Mouse (Mus musculus) lung, embryonic 16.5 days (tissue): ENCODE data around the gene Foxp3. TPM values are rescaled to one million over a fixed set of nuclear protein-coding genes. Genes with fewer than 3 reads are reported as not detected.

ENCODE experiments used
- ATAC-seq: fragments of 200-750 bp; cut with Nextera tagmentation; 2 replicates; pipeline ENCODE4 v1.8.0; 2017; ENCODE audit warnings: low read depth, mild to moderate bottlenecking, moderate library complexity
- H3K27ac ChIP-seq: fragments of 300-500 bp; sonication (generic); 2 replicates; pipeline ENCODE4 v1.5.1; 2014; ENCODE audit warnings: mild to moderate bottlenecking, control low read depth, low read length
- H3K27me3 ChIP-seq: fragments of 300-500 bp; sonication (generic); 2 replicates; pipeline ENCODE4 v1.6.1; 2014; ENCODE audit warnings: low read depth, low read length, mixed read lengths; ENCODE audit not compliant: control insufficient read depth, insufficient read depth
- H3K36me3 ChIP-seq: fragments of 300-500 bp; sonication (generic); 2 replicates; pipeline ENCODE4 v1.6.1; 2014; ENCODE audit warnings: low read length; ENCODE audit not compliant: control insufficient read depth, insufficient read depth
- H3K4me1 ChIP-seq: fragments of 300-500 bp; sonication (generic); replicated peaks from 2 replicates; pipeline ENCODE4 v1.6.1; 2014; ENCODE audit warnings: low read length, mixed read lengths; ENCODE audit not compliant: control insufficient read depth, insufficient read depth
- H3K4me2 ChIP-seq: fragments of 300-500 bp; sonication (generic); 2 replicates; pipeline ENCODE4 v1.6.1; 2014; ENCODE audit warnings: low read depth, low read length, control low read depth
- H3K4me3 ChIP-seq: fragments of 300-500 bp; sonication (generic); 2 replicates; pipeline ENCODE4 v1.5.1; 2014; ENCODE audit warnings: mild to moderate bottlenecking, low read length, control low read depth
- H3K9ac ChIP-seq: fragments of 300-500 bp; sonication (generic); 2 replicates; pipeline ENCODE4 v1.6.1; 2014; ENCODE audit warnings: low read length, control low read depth
- H3K9me3 ChIP-seq: fragments of 300-500 bp; sonication (generic); 2 replicates; pipeline ENCODE4 v1.6.1; 2016; ENCODE audit warnings: low read length; ENCODE audit not compliant: control insufficient read depth
- WGBS: fragments of 180-500 bp; shearing (Covaris S2); extraction: QIAGEN DNeasy Blood & Tissue Kit; methylation state at CpG from one replicate; pipeline ENCODE4 v1.1.7; 2014; 5-methylcytosine and 5-hydroxymethylcytosine counted together
- polyA plus RNA-seq: library from polyadenylated mRNA; unstranded; fragments of >200 nt; fragmentation: Nextera tagmentation; extraction: Ambion mirVana; gene quantifications from 2 replicates; pipeline ENCODE4 v1.2.1, GENCODE M21; 2015

Gene Foxp3
- polyA plus RNA-seq, 1 experiment from 2014 or later = 0.11 TPM

- Histone ChIP-seq H3K36me3 (no peaks in the 10 kb centered on the region), H3K27me3 (no peaks in the 10 kb centered on the region)
- no peak for ATAC-seq
Observed at GRCm38 (mm10) chrX:7606783-7607182, 33.3 kb downstream of the Foxp3 start, which contains the start of gene Cacna1f. Gene Cacna1f, plus strand, starts transcription at chrX:7607083.

GRCm38 (mm10) chrX:7610035-7610434 is 36.6 kb downstream of the Foxp3 start:
- no peak for ATAC-seq
- Histone ChIP-seq H3K9ac (peak overlapping the region; percentile 39; the same call in 1 of the 2 replicates), H3K9me3 (no peaks in the 10 kb centered on the region), H3K4me1 (no peaks in the 10 kb centered on the region), H3K27ac (no peak overlapping the region), H3K36me3 (no peaks in the 10 kb centered on the region), H3K4me3 (peak overlapping the region; percentile 43), H3K4me2 (peak overlapping the region; percentile 60), H3K27me3 (no peaks in the 10 kb centered on the region)
- 25% methylated on average over 21 of the region's 21 CpGs for WGBS

More at GRCm38 (mm10) chrX:7606783-7607182, 33.3 kb downstream of the Foxp3 start, which contains the start of gene Cacna1f:
- Histone ChIP-seq H3K27ac (no peak within 1 kb of the TSS), H3K4me1 (peaks cover 3% of the 10 kb centered on the region; the same call in 1 of the 2 replicates), H3K4me3 (no peak within 1 kb of the TSS), H3K9me3 (no peaks in the 10 kb centered on the region), H3K9ac (no peak within 1 kb of the TSS), H3K4me2 (no peak within 1 kb of the TSS)
- 75% methylated on average over 6 of the region's 6 CpGs for WGBS

GRCm38 (mm10) chrX:7610536-7611258 is 37.3 kb downstream of the Foxp3 start:
- WGBS = 22% methylated on average over 26 of the region's 26 CpGs
- H3K27me3 ChIP-seq = no peaks in the 10 kb centered on the region
- H3K36me3 ChIP-seq = no peaks in the 10 kb centered on the region
- H3K4me3 ChIP-seq = peak overlapping the region; percentile 43
- H3K4me2 ChIP-seq = peak overlapping the region; percentile 60
- H3K27ac ChIP-seq = no peak overlapping the region
- H3K4me1 ChIP-seq = no peaks in the 10 kb centered on the region
- peak; percentile 23; the same call in 1 of the 2 replicates for ATAC-seq
- peak overlapping the region; percentile 39; the same call in 1 of the 2 replicates for H3K9ac ChIP-seq
- H3K9me3 ChIP-seq = no peaks in the 10 kb centered on the region

- no peak for ATAC-seq
- Histone ChIP-seq H3K4me2 (no peak overlapping the region), H3K9me3 (no peaks in the 10 kb centered on the region), H3K4me3 (no peak overlapping the region), H3K4me1 (no peaks in the 10 kb centered on the region), H3K9ac (no peak overlapping the region), H3K27ac (no peak overlapping the region), H3K36me3 (no peaks in the 10 kb centered on the region), H3K27me3 (no peaks in the 10 kb centered on the region)
- 74% methylated on average over 12 of the region's 12 CpGs for WGBS
Observed at GRCm38 (mm10) chrX:7617889-7618551, 44.6 kb downstream of the Foxp3 start.

GRCm38 (mm10) chrX:7632560-7632959 is 59.1 kb downstream of the Foxp3 start:
- H3K36me3 ChIP-seq = no peaks in the 10 kb centered on the region
- no peak overlapping the region for H3K4me2 ChIP-seq
- WGBS = 82% methylated on average over 6 of the region's 6 CpGs
- H3K4me3 ChIP-seq = no peak overlapping the region
- no peaks in the 10 kb centered on the region for H3K4me1 ChIP-seq
- no peak overlapping the region for H3K9ac ChIP-seq
- H3K9me3 ChIP-seq = no peaks in the 10 kb centered on the region
- no peak overlapping the region for H3K27ac ChIP-seq
- H3K27me3 ChIP-seq = no peaks in the 10 kb centered on the region
- ATAC-seq = no peak

- no peaks in the 10 kb centered on the region for H3K4me1 ChIP-seq
- H3K27me3 ChIP-seq = peaks cover 3% of the 10 kb centered on the region; the same call in 1 of the 2 replicates
- H3K36me3 ChIP-seq = no peaks in the 10 kb centered on the region
- H3K9me3 ChIP-seq = no peaks in the 10 kb centered on the region
- no peak overlapping the region for H3K4me3 ChIP-seq
- H3K27ac ChIP-seq = no peak overlapping the region
- no peak overlapping the region for H3K4me2 ChIP-seq
- ATAC-seq = no peak
- no peak overlapping the region for H3K9ac ChIP-seq
- 42% methylated on average over 3 of the region's 3 CpGs for WGBS
Observed at GRCm38 (mm10) chrX:7635101-7635500, 61.7 kb downstream of the Foxp3 start.

- Histone ChIP-seq H3K27me3 (peaks cover 3% of the 10 kb centered on the region; the same call in 1 of the 2 replicates), H3K4me1 (no peaks in the 10 kb centered on the region), H3K9ac (peak within 1 kb of the TSS; percentile 28), H3K4me2 (peak within 1 kb of the TSS; percentile 53), H3K9me3 (no peaks in the 10 kb centered on the region), H3K4me3 (peak within 1 kb of the TSS; percentile 36), H3K27ac (no peak within 1 kb of the TSS), H3K36me3 (no peaks in the 10 kb centered on the region)
- peak; percentile 88 for ATAC-seq
- 12% methylated on average over 42 of the region's 42 CpGs for WGBS
Observed at GRCm38 (mm10) chrX:7638401-7639091, 65.1 kb downstream of the Foxp3 start, which contains the start of gene Syp. Gene Syp, plus strand, starts transcription at chrX:7638471.

GRCm38 (mm10) chrX:7639536-7640325 is 66.3 kb downstream of the Foxp3 start:
- H3K36me3 ChIP-seq = no peaks in the 10 kb centered on the region
- H3K4me1 ChIP-seq = no peaks in the 10 kb centered on the region
- ATAC-seq = no peak
- no peak overlapping the region for H3K4me3 ChIP-seq
- no peak overlapping the region for H3K4me2 ChIP-seq
- H3K9me3 ChIP-seq = no peaks in the 10 kb centered on the region
- no peak overlapping the region for H3K9ac ChIP-seq
- WGBS = 17% methylated on average over 13 of the region's 13 CpGs
- no peak overlapping the region for H3K27ac ChIP-seq
- peaks cover 3% of the 10 kb centered on the region; the same call in 1 of the 2 replicates for H3K27me3 ChIP-seq
